Mouse (Mus musculus) neural tube, embryonic 13.5 days (tissue): ENCODE results near the gene Hmga2. TPM values are rescaled to one million over a fixed set of nuclear protein-coding genes. Genes with fewer than 3 reads are reported as not detected.

Source experiments
- ATAC-seq: fragments of 200-750 bp; cut with Nextera tagmentation; 2 replicates; pipeline ENCODE4 v1.8.0; 2017; ENCODE audit warnings: low read depth, mild to moderate bottlenecking, moderate TSS enrichment, moderate library complexity
- H3K27ac ChIP-seq: fragments of 300-500 bp; sonication (generic); replicated peaks from 2 replicates; pipeline ENCODE4 v1.5.1; 2015; ENCODE audit warnings: moderate library complexity, mild to moderate bottlenecking, inconsistent platforms
- H3K27me3 ChIP-seq: fragments of 300-500 bp; sonication (generic); 2 replicates; pipeline ENCODE4 v1.6.1; 2015; ENCODE audit warnings: mild to moderate bottlenecking, inconsistent platforms
- H3K36me3 ChIP-seq: fragments of 300-500 bp; sonication (generic); 2 replicates; pipeline ENCODE4 v1.6.1; 2015; ENCODE audit warnings: mild to moderate bottlenecking, inconsistent platforms
- H3K4me1 ChIP-seq: fragments of 300-500 bp; sonication (generic); replicated peaks from 2 replicates; pipeline ENCODE4 v1.6.1; 2015; ENCODE audit warnings: inconsistent platforms
- H3K4me2 ChIP-seq: fragments of 300-500 bp; sonication (generic); 2 replicates; pipeline ENCODE4 v1.6.1; 2015; ENCODE audit warnings: inconsistent platforms, mild to moderate bottlenecking, moderate library complexity
- H3K4me3 ChIP-seq: fragments of 300-500 bp; sonication (generic); 2 replicates; pipeline ENCODE4 v1.5.1; 2015; ENCODE audit warnings: mild to moderate bottlenecking, inconsistent platforms
- H3K9ac ChIP-seq: fragments of 300-500 bp; sonication (generic); 2 replicates; pipeline ENCODE4 v1.6.1; 2015; ENCODE audit warnings: moderate library complexity, mild to moderate bottlenecking, inconsistent platforms
- H3K9me3 ChIP-seq: fragments of 300-500 bp; sonication (generic); 2 replicates; pipeline ENCODE4 v1.6.1; 2016; ENCODE audit warnings: inconsistent platforms
- WGBS: fragments of 180-500 bp; shearing (Covaris S2); methylation state at CpG from one replicate; pipeline ENCODE4 v1.1.7; 2015; 5-methylcytosine and 5-hydroxymethylcytosine counted together
- polyA plus RNA-seq: library from polyadenylated mRNA; unstranded; fragments of >200 nt; fragmentation: Nextera tagmentation; extraction: Ambion mirVana; gene quantifications from 2 replicates; pipeline ENCODE4 v1.2.1, GENCODE M21; 2015

Gene Hmga2
- polyA plus RNA-seq: 3.7 and 8.8 TPM in 2 replicates

GRCm38 (mm10) chr10:120475601-120476515 lies at the start of gene Hmga2:
TSS of gene Hmga2 (minus strand) at chr10:120476469.
- H3K4me1 ChIP-seq: peaks cover 46% of the 10 kb centered on the region
- H3K9me3 ChIP-seq: no peaks in the 10 kb centered on the region
- peak within 1 kb of the TSS; percentile 82 for H3K9ac ChIP-seq
- peak within 1 kb of the TSS; percentile 70 for H3K4me3 ChIP-seq
- peaks cover 22% of the 10 kb centered on the region for H3K27me3 ChIP-seq
- peak within 1 kb of the TSS; percentile 95 for H3K4me2 ChIP-seq
- ATAC-seq: peak; percentile 50
- peak within 1 kb of the TSS; percentile 77 for H3K27ac ChIP-seq
- H3K36me3 ChIP-seq: no peaks in the 10 kb centered on the region
- under 1% methylated on average over 95 of the region's 99 CpGs for WGBS

GRCm38 (mm10) chr10:120522959-120523358 lies 46.7 kb upstream of the Hmga2 start:
- Histone ChIP-seq H3K27ac (no peak overlapping the region), H3K9me3 (peaks cover 7% of the 10 kb centered on the region; the same call in 1 of the 2 replicates), H3K9ac (no peak overlapping the region), H3K4me1 (no peaks in the 10 kb centered on the region), H3K36me3 (no peaks in the 10 kb centered on the region), H3K27me3 (no peaks in the 10 kb centered on the region), H3K4me3 (no peak overlapping the region), H3K4me2 (no peak overlapping the region)
- WGBS: 89% methylated on average over 2 of the region's 2 CpGs
- ATAC-seq: no peak

GRCm38 (mm10) chr10:120521912-120522575 lies 45.8 kb upstream of the Hmga2 start:
- H3K4me1 ChIP-seq: no peaks in the 10 kb centered on the region
- no peaks in the 10 kb centered on the region for H3K27me3 ChIP-seq
- H3K4me3 ChIP-seq: no peak overlapping the region
- no peak overlapping the region for H3K9ac ChIP-seq
- no peak overlapping the region for H3K27ac ChIP-seq
- WGBS: 72% methylated on average over 9 of the region's 9 CpGs
- no peak overlapping the region for H3K4me2 ChIP-seq
- H3K9me3 ChIP-seq: peaks cover 7% of the 10 kb centered on the region; the same call in 1 of the 2 replicates
- no peak for ATAC-seq
- no peaks in the 10 kb centered on the region for H3K36me3 ChIP-seq

- Histone ChIP-seq H3K27ac (no peak overlapping the region), H3K9me3 (peaks cover 7% of the 10 kb centered on the region; the same call in 1 of the 2 replicates), H3K36me3 (no peaks in the 10 kb centered on the region), H3K4me3 (no peak overlapping the region), H3K9ac (no peak overlapping the region), H3K4me1 (0 out of 2 replicates have a peak, but pooled peaks cover 4% of the 10 kb centered on the region), H3K27me3 (no peaks in the 10 kb centered on the region), H3K4me2 (no peak overlapping the region)
- 58% methylated on average over 8 of the region's 8 CpGs for WGBS
- no peak for ATAC-seq
Measured at GRCm38 (mm10) chr10:120516311-120516710, 40.0 kb upstream of the Hmga2 start.

GRCm38 (mm10) chr10:120513721-120514120 lies 37.5 kb upstream of the Hmga2 start:
- H3K36me3 ChIP-seq: no peaks in the 10 kb centered on the region
- H3K9me3 ChIP-seq: no peaks in the 10 kb centered on the region
- no peaks in the 10 kb centered on the region for H3K27me3 ChIP-seq
- WGBS: 36% methylated on average over 9 of the region's 9 CpGs
- no peak overlapping the region for H3K9ac ChIP-seq
- no peak for ATAC-seq
- no peak overlapping the region for H3K4me2 ChIP-seq
- 0 out of 2 replicates have a peak, but pooled peaks cover 4% of the 10 kb centered on the region for H3K4me1 ChIP-seq
- H3K27ac ChIP-seq: no peak overlapping the region
- no peak overlapping the region for H3K4me3 ChIP-seq

GRCm38 (mm10) chr10:120512946-120513345 lies 36.7 kb upstream of the Hmga2 start:
- 51% methylated on average over 4 of the region's 4 CpGs for WGBS
- no peak for ATAC-seq
- no peak overlapping the region for H3K4me3 ChIP-seq

GRCm38 (mm10) chr10:120512121-120512520 lies 35.9 kb upstream of the Hmga2 start:
- Histone ChIP-seq H3K4me3 (no peak overlapping the region), H3K9me3 (no peaks in the 10 kb centered on the region), H3K4me2 (no peak overlapping the region), H3K27ac (no peak overlapping the region), H3K4me1 (0 out of 2 replicates have a peak, but pooled peaks cover 4% of the 10 kb centered on the region), H3K27me3 (no peaks in the 10 kb centered on the region), H3K9ac (no peak overlapping the region), H3K36me3 (no peaks in the 10 kb centered on the region)
- 96% methylated on average over 8 of the region's 8 CpGs for WGBS
- no peak for ATAC-seq

More at GRCm38 (mm10) chr10:120512946-120513345, 36.7 kb upstream of the Hmga2 start:
- no peak overlapping the region for H3K27ac ChIP-seq
- no peaks in the 10 kb centered on the region for H3K36me3 ChIP-seq
- H3K4me1 ChIP-seq: 0 out of 2 replicates have a peak, but pooled peaks cover 4% of the 10 kb centered on the region
- no peaks in the 10 kb centered on the region for H3K27me3 ChIP-seq
- H3K4me2 ChIP-seq: no peak overlapping the region
- H3K9me3 ChIP-seq: no peaks in the 10 kb centered on the region
- H3K9ac ChIP-seq: no peak overlapping the region

- Histone ChIP-seq H3K27me3 (no peaks in the 10 kb centered on the region), H3K9me3 (no peaks in the 10 kb centered on the region), H3K9ac (no peak overlapping the region), H3K4me2 (no peak overlapping the region), H3K27ac (no peak overlapping the region), H3K36me3 (no peaks in the 10 kb centered on the region), H3K4me3 (no peak overlapping the region), H3K4me1 (peaks cover 8% of the 10 kb centered on the region; the same call in 1 of the 2 replicates)
- 91% methylated on average over 5 of the region's 5 CpGs for WGBS
- no peak for ATAC-seq
Measured at GRCm38 (mm10) chr10:120503959-120504358, 27.7 kb upstream of the Hmga2 start.

- Histone ChIP-seq H3K36me3 (no peaks in the 10 kb centered on the region), H3K4me2 (no peak overlapping the region), H3K27me3 (no peaks in the 10 kb centered on the region), H3K27ac (no peak overlapping the region; the same call in 1 of the 2 replicates), H3K4me3 (no peak overlapping the region), H3K9me3 (no peaks in the 10 kb centered on the region), H3K4me1 (peaks cover 8% of the 10 kb centered on the region; the same call in 1 of the 2 replicates), H3K9ac (no peak overlapping the region)
- peak; percentile 74 for ATAC-seq
- WGBS: 29% methylated on average over 9 of the region's 9 CpGs
Measured at GRCm38 (mm10) chr10:120500794-120501193, 24.5 kb upstream of the Hmga2 start.

GRCm38 (mm10) chr10:120498086-120498485 lies 21.8 kb upstream of the Hmga2 start:
- H3K4me1 ChIP-seq: peaks cover 8% of the 10 kb centered on the region; the same call in 1 of the 2 replicates
- H3K9me3 ChIP-seq: no peaks in the 10 kb centered on the region
- H3K27ac ChIP-seq: no peak overlapping the region
- H3K9ac ChIP-seq: no peak overlapping the region
- ATAC-seq: no peak
- no peaks in the 10 kb centered on the region for H3K36me3 ChIP-seq
- H3K27me3 ChIP-seq: no peaks in the 10 kb centered on the region
- no peak overlapping the region for H3K4me2 ChIP-seq
- H3K4me3 ChIP-seq: no peak overlapping the region

GRCm38 (mm10) chr10:120494653-120495052 lies 18.4 kb upstream of the Hmga2 start:
- ATAC-seq: no peak
- H3K4me3 ChIP-seq: no peak overlapping the region
- 97% methylated on average over 1 of the region's 1 CpGs for WGBS

GRCm38 (mm10) chr10:120491477-120491876 lies 15.2 kb upstream of the Hmga2 start:
- Histone ChIP-seq H3K4me1 (no peaks in the 10 kb centered on the region), H3K36me3 (no peaks in the 10 kb centered on the region), H3K4me2 (no peak overlapping the region), H3K27me3 (no peaks in the 10 kb centered on the region), H3K27ac (no peak overlapping the region), H3K9ac (no peak overlapping the region), H3K4me3 (no peak overlapping the region), H3K9me3 (0 out of 2 replicates have a peak, but pooled peaks cover 10% of the 10 kb centered on the region)
- WGBS: 86% methylated on average over 5 of the region's 5 CpGs
- no peak for ATAC-seq

More at GRCm38 (mm10) chr10:120494653-120495052, 18.4 kb upstream of the Hmga2 start:
- Histone ChIP-seq H3K36me3 (no peaks in the 10 kb centered on the region), H3K27ac (no peak overlapping the region), H3K27me3 (no peaks in the 10 kb centered on the region), H3K9me3 (no peaks in the 10 kb centered on the region), H3K9ac (no peak overlapping the region), H3K4me1 (no peaks in the 10 kb centered on the region), H3K4me2 (no peak overlapping the region)
